Comparison of ENCODE assay signal across 23 mouse cellular contexts in genomic region chr1:98083508-98083907, GRCm38 (mm10). TPM values are rescaled to one million over a fixed set of nuclear protein-coding genes. Genes with fewer than 3 reads are reported as not detected.
DNase-seq lines count a peak whose midpoint lies in the region; ATAC-seq and TF ChIP-seq lines count a peak whose summit lies in the region.
"Had no signal": no experiment of that assay in that cellular context is flagged by ENCODE, and none has a peak within 500 bp of the region (broad histone marks: within the 10 kb centered on the region; RNA-seq: fewer than 3 reads in every experiment).

No protein-coding gene starts in this region.

- no peak overlapping the region for H3K9ac ChIP-seq in forebrain, embryonic 12.5 days
- no peak overlapping the region for H3K9ac ChIP-seq in forebrain, embryonic 13.5 days
- H3K9ac ChIP-seq in heart, embryonic 13.5 days: no peak overlapping the region
- H3K9ac ChIP-seq in midbrain, embryonic 13.5 days (replicated peaks): no peak overlapping the region
- no peak overlapping the region for H3K9ac ChIP-seq in midbrain, postnatal 0 days (replicated peaks; ENCODE audit: low read length, poor library complexity, severe bottlenecking)
- H3K9ac ChIP-seq: hindbrain, embryonic 13.5 days; limb, embryonic 15.5 days; liver, embryonic 14.5 days; lung, embryonic 15.5 days had no signal

- H3K4me3 ChIP-seq in forebrain, embryonic 12.5 days (replicated peaks): no peak overlapping the region
- H3K4me3 ChIP-seq in forebrain, embryonic 13.5 days: no peak overlapping the region
- no peak overlapping the region for H3K4me3 ChIP-seq in heart, embryonic 13.5 days
- no peak overlapping the region for H3K4me3 ChIP-seq in midbrain, embryonic 13.5 days (replicated peaks)
- H3K4me3 ChIP-seq in midbrain, postnatal 0 days (ENCODE audit: low read depth, low read length): no peak overlapping the region
- H3K4me3 ChIP-seq: heart, adult 2 months; hindbrain, embryonic 13.5 days; limb, embryonic 15.5 days; lung, embryonic 15.5 days had no signal

- H3K27me3 ChIP-seq in forebrain, embryonic 12.5 days: no peaks in the 10 kb centered on the region
- H3K27me3 ChIP-seq in forebrain, embryonic 13.5 days: no peaks in the 10 kb centered on the region
- H3K27me3 ChIP-seq in heart, embryonic 13.5 days (replicated peaks): no peaks in the 10 kb centered on the region
- H3K27me3 ChIP-seq in midbrain, embryonic 13.5 days: no peaks in the 10 kb centered on the region
- H3K27me3 ChIP-seq in midbrain, postnatal 0 days (ENCODE audit: insufficient read depth, low read length): no peaks in the 10 kb centered on the region
- H3K27me3 ChIP-seq: hindbrain, embryonic 13.5 days; limb, embryonic 15.5 days; lung, embryonic 15.5 days had no signal

- no peak for DNase-seq in heart, adult 18-20 months
- no peak for DNase-seq in midbrain, postnatal 0 days (ENCODE audit: low spot score)
- no peak for DNase-seq in right cerebral cortex, postnatal 4 days
- DNase-seq: adrenal gland, postnatal 25 days; cerebellum, adult 9-10 months; gastrocnemius, postnatal 10 days; heart, adult 2 months; kidney, adult 2 months; kidney, postnatal 10 days; left cerebral cortex, postnatal 4 days; right cerebral cortex, postnatal 14 days; spleen, adult 18-20 months had no signal

- peak; percentile 25; the same call in 1 of the 2 replicates for ATAC-seq in forebrain, embryonic 12.5 days (ENCODE audit: low FRiP score)
- ATAC-seq in forebrain, embryonic 13.5 days: no peak
- no peak for ATAC-seq in heart, embryonic 13.5 days (ENCODE audit: extremely low read depth, insufficient number of reproducible peaks, low FRiP score, low TSS enrichment)
- ATAC-seq in midbrain, embryonic 13.5 days: peak; percentile 19; the same call in 1 of the 2 replicates
- no peak for ATAC-seq in midbrain, postnatal 0 days (ENCODE audit: low FRiP score)
- peak; percentile 63 for ATAC-seq in granulocyte monocyte progenitor cell, adult 5-6 weeks (replicated peaks; ENCODE audit: poor library complexity, severe bottlenecking)
- ATAC-seq: CD4-positive, CD25-positive, alpha-beta regulatory T cell, adult 4 months had no signal

- H3K4me1 ChIP-seq in forebrain, embryonic 12.5 days: peaks cover 29% of the 10 kb centered on the region
- H3K4me1 ChIP-seq in forebrain, embryonic 13.5 days: peaks cover 32% of the 10 kb centered on the region
- peaks cover 79% of the 10 kb centered on the region for H3K4me1 ChIP-seq in heart, embryonic 13.5 days
- peaks cover 29% of the 10 kb centered on the region for H3K4me1 ChIP-seq in midbrain, embryonic 13.5 days (replicated peaks)
- H3K4me1 ChIP-seq in midbrain, postnatal 0 days (ENCODE audit: insufficient read depth, low read length): no peaks in the 10 kb centered on the region

- H3K27ac ChIP-seq in forebrain, embryonic 12.5 days: peak overlapping the region; percentile 31; the same call in 1 of the 2 replicates
- H3K27ac ChIP-seq in forebrain, embryonic 13.5 days: no peak overlapping the region
- peak overlapping the region; percentile 37 for H3K27ac ChIP-seq in heart, embryonic 13.5 days (replicated peaks)
- H3K27ac ChIP-seq in midbrain, embryonic 13.5 days: peak overlapping the region; percentile 39; the same call in 1 of the 2 replicates
- no peak overlapping the region for H3K27ac ChIP-seq in midbrain, postnatal 0 days (ENCODE audit: low read depth, low read length)
- H3K27ac ChIP-seq: heart, adult 2 months; hindbrain, embryonic 13.5 days; liver, embryonic 14.5 days; lung, embryonic 15.5 days; macrophage had no signal

- 42% methylated on average over 3 of the region's 3 CpGs for WGBS in forebrain, embryonic 12.5 days
- WGBS in forebrain, embryonic 13.5 days: 42% methylated on average over 3 of the region's 3 CpGs
- WGBS in heart, embryonic 13.5 days: 74% methylated on average over 3 of the region's 3 CpGs
- 45% methylated on average over 3 of the region's 3 CpGs for WGBS in midbrain, embryonic 13.5 days
- 56% methylated on average over 3 of the region's 3 CpGs for WGBS in midbrain, postnatal 0 days

- no peak for TF ChIP-seq CTCF in midbrain, postnatal 0 days (IDR thresholded peaks at IDR 0.05)

- no peaks in the 10 kb centered on the region for H3K36me3 ChIP-seq in forebrain, embryonic 12.5 days (replicated peaks)
- no peaks in the 10 kb centered on the region for H3K36me3 ChIP-seq in forebrain, embryonic 13.5 days (ENCODE audit: poor library complexity, severe bottlenecking)
- H3K36me3 ChIP-seq in heart, embryonic 13.5 days: no peaks in the 10 kb centered on the region
- H3K36me3 ChIP-seq in midbrain, embryonic 13.5 days: no peaks in the 10 kb centered on the region
- H3K36me3 ChIP-seq in midbrain, postnatal 0 days (ENCODE audit: insufficient read depth, low read length): no peaks in the 10 kb centered on the region
- H3K36me3 ChIP-seq: hindbrain, embryonic 13.5 days; limb, embryonic 15.5 days; lung, embryonic 15.5 days had no signal

- H3K9me3 ChIP-seq in forebrain, embryonic 12.5 days: no peaks in the 10 kb centered on the region
- H3K9me3 ChIP-seq in forebrain, embryonic 13.5 days (replicated peaks): no peaks in the 10 kb centered on the region
- no peaks in the 10 kb centered on the region for H3K9me3 ChIP-seq in heart, embryonic 13.5 days
- no peaks in the 10 kb centered on the region for H3K9me3 ChIP-seq in midbrain, embryonic 13.5 days
- H3K9me3 ChIP-seq in midbrain, postnatal 0 days (ENCODE audit: low read length): no peaks in the 10 kb centered on the region
- H3K9me3 ChIP-seq: hindbrain, embryonic 13.5 days; limb, embryonic 15.5 days; lung, embryonic 15.5 days had no signal

- no peak overlapping the region for H3K4me2 ChIP-seq in forebrain, embryonic 12.5 days
- no peak overlapping the region for H3K4me2 ChIP-seq in forebrain, embryonic 13.5 days
- no peak overlapping the region for H3K4me2 ChIP-seq in heart, embryonic 13.5 days
- H3K4me2 ChIP-seq in midbrain, embryonic 13.5 days (replicated peaks): no peak overlapping the region
- no peak overlapping the region for H3K4me2 ChIP-seq in midbrain, postnatal 0 days (ENCODE audit: low read depth, low read length, poor library complexity, severe bottlenecking)
- H3K4me2 ChIP-seq: hindbrain, embryonic 13.5 days; limb, embryonic 15.5 days; lung, embryonic 15.5 days had no signal

RNA-seq across cellular contexts. Expression of gene Pam, which starts 11.9 kb away (rescaled TPM):
- polyA plus RNA-seq in forebrain, embryonic 12.5 days (2016; fragmentation: Nextera tagmentation; extraction: Ambion mirVana): 25.4 and 29.8 TPM in 2 replicates
- polyA plus RNA-seq in forebrain, embryonic 13.5 days (2015; fragmentation: Nextera tagmentation; extraction: Ambion mirVana): 39.1 and 49.8 TPM in 2 replicates
- 340 and 404 TPM in 2 replicates for polyA plus RNA-seq in heart, embryonic 13.5 days (2015; fragmentation: Nextera tagmentation; extraction: Ambion mirVana)
- 100 to 1,000 TPM; 672 to 774 TPM for total RNA-seq in heart, adult 18-20 months (2021)
- 37.6 and 43.0 TPM in 2 replicates for polyA plus RNA-seq in midbrain, embryonic 13.5 days (2015; fragmentation: Nextera tagmentation; extraction: Ambion mirVana)
- total RNA-seq in midbrain, postnatal 0 days (2014; rRNA removed): 104 and 125 TPM in 2 replicates
- 38.8 and 46.6 TPM in 2 replicates for polyA plus RNA-seq in midbrain, postnatal 0 days (2015; fragmentation: Nextera tagmentation; extraction: Ambion mirVana)
- total RNA-seq in granulocyte monocyte progenitor cell, adult 5-6 weeks (2014; fragmentation: Nextera tagmentation): 20.2 and 25.5 TPM in 2 replicates
- total RNA-seq in granulocyte monocyte progenitor cell, adult 5-6 weeks (2017): 55.3 and 60.4 TPM in 2 replicates

Comparison
In these comparisons a context has a peak if more than half of its experiments do, and no peak if none do; other contexts are left out.
1. ATAC-seq: peak in forebrain, embryonic 12.5 days (single experiment), midbrain, embryonic 13.5 days (single experiment) and granulocyte monocyte progenitor cell, adult 5-6 weeks (single experiment); none in forebrain, embryonic 13.5 days (single experiment), heart, embryonic 13.5 days (single experiment) and midbrain, postnatal 0 days (single experiment).
2. H3K27ac ChIP-seq: peak in forebrain, embryonic 12.5 days (single experiment), heart, embryonic 13.5 days (single experiment) and midbrain, embryonic 13.5 days (single experiment); none in forebrain, embryonic 13.5 days (single experiment) and midbrain, postnatal 0 days (single experiment).